Mouse (Mus musculus) ES-CJ7 (cell line): ENCODE measurements around the gene Ddx46.
"Not testable (repeated sequence)": the region's sequence is repeated elsewhere in the genome, so short reads cannot be mapped to it uniquely, and the experiment has no call there.

ENCODE experiments used
- DNase-seq: peaks from one replicate; pipeline ENCODE4 v3.0.0; 2011; ENCODE audit warnings: low read depth, low spot score

Gene Ddx46

DNA sequence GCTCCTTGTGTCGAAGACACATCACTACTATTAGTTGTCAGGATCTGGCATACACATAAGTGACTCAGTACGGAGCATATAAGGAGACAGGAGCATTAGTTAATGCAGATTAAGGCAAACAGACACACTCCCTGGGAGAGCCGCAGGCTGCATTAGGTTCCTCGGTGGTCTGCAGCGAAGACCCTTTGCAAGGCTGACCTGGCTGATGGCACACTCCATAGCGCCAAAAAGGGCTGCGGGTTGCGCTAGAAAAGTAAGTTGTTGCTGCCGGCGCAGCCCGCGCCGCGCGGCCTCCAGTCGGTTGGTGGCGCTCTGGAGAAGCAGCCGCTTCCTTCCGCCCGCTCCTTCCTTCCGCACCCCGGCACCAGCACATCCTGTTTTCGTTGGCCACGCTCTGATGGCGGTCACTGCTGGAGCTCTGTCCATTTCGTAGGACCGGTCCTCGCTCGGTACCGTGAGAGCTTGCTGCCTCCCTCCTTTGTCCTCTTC lies at the start of gene Ddx46:
TSS of gene Ddx46 (plus strand) at position 389 of the 489 bp plus-strand sequence.
- peak; percentile 90 for DNase-seq

DNA sequence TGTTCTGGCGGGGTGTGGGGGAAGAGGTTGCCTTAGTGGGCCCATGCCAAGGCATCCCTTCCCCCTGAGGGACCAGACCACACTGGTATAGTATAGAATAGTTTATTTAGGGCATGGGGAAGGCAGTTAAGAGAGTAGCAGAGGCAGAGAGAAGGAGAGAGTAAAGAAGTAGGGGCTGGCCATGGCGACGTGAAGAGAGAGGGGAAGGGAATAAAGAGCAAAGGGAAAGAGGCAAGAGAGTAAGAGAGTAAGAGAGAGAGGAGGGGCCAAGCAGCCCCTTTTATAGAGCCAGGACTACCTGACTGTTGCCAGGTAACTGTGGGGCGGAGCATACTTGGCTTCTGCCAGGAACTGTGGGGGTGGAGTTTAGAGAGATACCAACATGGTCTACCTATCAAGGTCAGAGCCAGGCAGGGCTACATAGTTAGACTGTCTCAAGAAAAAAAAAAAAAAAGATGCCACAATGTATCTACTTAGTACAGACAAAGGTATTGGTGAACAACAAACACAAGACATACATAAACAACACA lies 42.8 kb upstream of the Ddx46 start:
- peak; percentile 93 for DNase-seq

DNA sequence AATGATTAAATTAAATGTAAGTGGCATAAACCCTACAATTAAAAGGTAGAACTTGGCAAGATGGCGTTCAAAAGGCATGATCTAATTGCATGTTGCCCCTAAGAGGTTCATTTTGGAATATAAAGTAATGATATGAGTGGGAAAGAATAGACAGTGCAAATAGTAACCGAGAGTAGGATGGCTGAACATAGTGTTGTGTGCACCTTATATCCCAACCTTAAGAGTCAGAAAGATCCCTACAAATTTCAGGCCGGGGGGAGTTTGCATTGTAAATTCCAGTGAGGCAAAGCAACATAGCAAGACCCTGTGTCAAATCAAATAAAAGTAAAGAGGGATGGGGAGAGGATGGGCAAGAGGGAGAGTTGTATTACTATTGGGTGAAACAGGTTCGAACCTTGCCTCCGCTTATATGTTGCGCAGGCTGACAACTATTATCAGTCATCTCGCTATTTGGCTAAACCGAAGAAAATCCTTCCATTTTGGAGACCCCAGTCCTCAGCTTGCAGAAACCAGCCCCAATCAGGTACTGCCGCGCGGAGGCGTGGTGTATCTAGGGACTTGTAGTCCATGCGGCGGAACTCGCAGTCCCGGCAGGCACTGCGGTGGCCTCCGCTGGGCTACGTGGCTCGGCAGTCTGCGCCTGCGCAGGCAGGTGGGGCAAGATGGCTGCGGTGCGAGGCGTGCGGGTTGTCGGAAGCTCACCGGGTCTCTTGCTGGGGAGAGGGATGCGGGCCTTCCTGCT lies 42.1 kb upstream of the Ddx46 start:
- DNase-seq = peak; percentile 99

GRCm38 (mm10) chr13:55593254-55593747 lies 41.5 kb upstream of the Ddx46 start:
- DNase-seq = no peak

- no peak for DNase-seq
Observed at GRCm38 (mm10) chr13:55595375-55595774, 39.5 kb upstream of the Ddx46 start.

DNA sequence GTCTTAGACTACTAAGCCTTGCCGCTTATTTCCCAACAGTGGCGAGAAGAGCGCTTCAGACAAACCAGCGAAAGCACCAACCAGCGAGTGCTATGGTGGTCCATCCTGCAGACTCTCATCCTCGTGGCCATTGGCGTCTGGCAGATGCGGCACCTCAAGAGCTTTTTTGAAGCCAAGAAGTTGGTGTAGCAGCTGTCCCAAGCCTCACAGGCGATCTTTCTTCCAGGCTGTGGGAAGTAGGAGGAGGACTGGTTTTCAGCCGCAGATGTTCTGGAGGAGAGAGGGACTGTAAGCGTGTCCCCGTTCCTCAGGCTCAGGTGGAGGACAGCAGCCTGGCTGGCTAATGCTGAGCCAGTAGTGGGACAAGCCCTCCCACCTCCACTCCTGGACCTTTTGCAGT lies 38.0 kb upstream of the Ddx46 start:
- DNase-seq = no peak

DNA sequence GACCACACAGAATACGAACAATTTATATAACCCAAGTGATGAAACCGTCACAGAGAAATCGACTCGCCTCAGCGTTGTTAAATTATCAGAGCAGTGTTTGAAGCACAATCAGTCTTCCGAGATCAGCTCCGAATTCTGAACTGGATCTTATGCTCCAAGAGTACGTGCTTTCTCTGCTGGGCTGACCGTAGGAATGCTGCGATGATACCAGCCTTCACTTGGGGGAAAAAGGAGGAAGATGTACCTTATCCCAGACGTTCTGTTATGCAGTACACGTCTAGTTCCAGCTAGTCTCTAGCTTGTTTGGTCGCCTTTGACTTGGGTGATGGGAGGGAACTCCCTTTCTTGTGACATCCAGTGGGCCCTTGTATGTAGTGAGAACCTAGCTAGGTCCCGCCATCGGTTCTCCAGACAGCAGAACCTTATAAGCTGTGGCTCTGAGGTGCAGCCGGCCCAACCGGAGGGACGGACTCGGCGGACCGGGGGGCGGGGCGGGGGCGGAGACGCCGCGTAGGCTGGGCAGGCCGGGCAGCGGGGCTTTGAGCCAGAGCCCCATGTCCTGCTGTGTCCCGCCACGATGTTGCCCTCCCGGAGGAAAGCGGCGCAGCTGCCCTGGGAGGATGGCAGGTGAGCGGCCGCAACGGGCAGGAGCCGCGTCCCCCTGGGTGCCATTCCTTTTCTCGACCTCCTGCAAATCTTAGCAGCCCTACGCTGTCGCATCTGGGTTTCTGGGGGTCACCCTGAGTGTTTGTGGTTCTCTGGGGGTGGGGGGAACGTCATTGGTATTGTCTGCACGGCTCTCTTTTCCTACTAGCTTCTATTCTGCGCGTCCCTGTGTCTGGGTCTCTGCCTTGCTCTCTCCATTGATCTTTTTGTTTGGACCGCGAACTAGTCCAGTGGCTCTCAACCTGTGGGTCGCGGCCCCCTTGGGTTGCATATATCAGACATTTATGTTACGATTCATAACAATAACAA lies 35.0 kb upstream of the Ddx46 start, which contains the start of gene B4galt7:
TSS of gene B4galt7 (plus strand) at position 331 of the 975 bp plus-strand sequence.
- peak; percentile 71 for DNase-seq

DNA sequence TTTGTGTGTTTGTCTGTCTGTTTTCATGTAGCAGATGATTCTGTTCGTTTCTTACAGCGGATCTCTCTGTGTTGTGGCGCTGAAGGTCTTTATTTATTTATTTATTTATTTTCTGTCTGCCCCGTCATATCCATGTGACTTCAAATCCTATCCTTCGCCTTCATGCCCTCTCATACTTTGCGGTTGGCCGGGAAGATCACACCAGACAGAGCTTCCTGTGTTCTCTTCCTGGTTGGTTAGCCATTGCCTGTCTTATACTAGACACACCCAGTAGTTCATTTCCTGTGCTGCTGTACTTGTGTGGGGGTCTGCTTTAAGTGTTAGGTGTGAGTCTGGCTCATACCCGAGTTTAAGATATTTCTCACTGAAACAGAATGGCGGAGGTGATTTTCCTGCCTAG lies 34.2 kb upstream of the Ddx46 start:
- DNase-seq = no peak

GRCm38 (mm10) chr13:55601611-55602010 lies 33.2 kb upstream of the Ddx46 start:
- peak; percentile 76 for DNase-seq

- DNase-seq = no peak
Observed at GRCm38 (mm10) chr13:55604606-55605005, 30.2 kb upstream of the Ddx46 start.

DNA sequence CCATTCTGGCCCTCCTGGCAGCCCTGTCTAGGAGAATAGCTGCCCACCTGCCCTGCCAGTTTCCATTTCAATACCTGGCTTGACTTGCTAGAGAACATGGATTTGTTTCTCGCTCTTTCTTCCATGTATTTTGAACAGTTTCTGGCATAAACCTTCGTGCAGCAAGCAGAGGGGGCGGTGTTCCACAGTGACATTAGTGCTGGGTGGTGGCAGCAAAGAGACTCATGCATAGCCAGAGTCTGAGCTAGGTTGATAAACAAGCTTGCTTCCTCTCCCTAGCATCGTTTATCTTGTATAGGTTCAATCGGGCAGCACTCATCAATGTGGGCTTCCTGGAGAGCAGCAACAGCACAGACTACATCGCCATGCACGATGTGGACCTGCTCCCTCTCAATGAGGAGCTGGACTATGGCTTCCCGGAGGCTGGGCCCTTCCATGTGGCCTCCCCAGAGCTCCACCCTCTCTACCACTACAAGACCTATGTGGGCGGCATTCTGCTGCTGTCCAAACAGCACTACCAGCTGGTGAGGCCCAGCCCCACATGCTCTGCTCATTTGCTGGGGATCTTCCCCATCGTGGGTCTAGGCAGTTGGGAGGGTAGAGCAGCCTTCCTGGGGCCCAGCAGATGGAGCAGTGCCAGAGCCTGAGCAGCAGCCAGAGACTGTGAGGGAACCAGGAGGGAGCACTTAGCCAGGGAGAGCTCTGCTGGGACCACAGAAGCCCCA lies 27.8 kb upstream of the Ddx46 start:
- no peak for DNase-seq

GRCm38 (mm10) chr13:55607624-55608006 lies 27.2 kb upstream of the Ddx46 start:
- no peak for DNase-seq

- DNase-seq = no peak
Observed at GRCm38 (mm10) chr13:55611996-55612395, 22.8 kb upstream of the Ddx46 start.

DNA sequence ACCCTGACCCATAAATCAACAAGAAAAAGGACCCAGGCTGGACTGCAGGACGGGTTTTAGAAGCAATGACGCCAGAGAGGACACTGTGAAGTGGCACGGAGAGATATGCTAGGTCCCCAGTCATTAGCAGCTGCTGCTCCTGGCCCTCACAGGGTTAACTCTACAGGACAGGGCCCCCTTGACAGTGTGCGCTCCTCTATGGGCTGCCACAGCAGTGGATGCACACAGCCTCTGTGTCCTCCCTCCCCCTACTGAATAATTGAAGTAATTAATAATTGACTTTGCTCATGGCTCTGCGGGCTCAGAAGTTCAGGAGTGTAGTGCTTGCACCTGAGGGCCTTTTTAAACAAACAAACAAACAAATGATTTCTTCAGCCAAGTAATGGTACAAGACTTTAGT lies 21.4 kb upstream of the Ddx46 start:
- no peak for DNase-seq

- no peak for DNase-seq
Observed at GRCm38 (mm10) chr13:55619328-55619727, 15.5 kb upstream of the Ddx46 start.

GRCm38 (mm10) chr13:55620275-55620674 lies 14.6 kb upstream of the Ddx46 start:
- DNase-seq = no peak

DNA sequence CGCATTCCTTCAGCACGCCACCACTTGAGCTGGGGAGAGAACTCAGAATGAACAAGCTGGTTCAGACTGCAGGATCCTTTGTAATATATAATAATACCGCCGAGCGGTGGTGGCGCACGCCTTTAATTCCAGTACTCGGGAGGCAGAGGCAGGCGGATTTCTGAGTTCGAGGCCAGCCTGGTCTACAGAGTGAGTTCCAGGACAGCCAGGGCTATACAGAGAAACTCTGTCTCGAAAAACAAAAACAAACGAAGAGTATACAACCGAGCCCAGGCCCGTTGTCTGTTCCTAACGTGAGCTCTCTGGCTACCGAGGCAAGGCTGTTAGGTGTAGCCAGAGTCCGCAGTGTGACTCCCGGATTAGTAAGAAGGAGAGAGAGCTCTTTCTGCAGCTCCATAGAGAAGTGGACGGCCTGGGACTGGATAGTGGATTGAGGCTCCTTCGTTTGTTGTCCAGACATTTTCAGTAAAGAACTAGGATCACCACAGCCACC lies 12.6 kb upstream of the Ddx46 start:
- DNase-seq = not testable (repeated sequence)

- peak; percentile 92 for DNase-seq
Observed at GRCm38 (mm10) chr13:55622649-55623541, 11.9 kb upstream of the Ddx46 start, which contains the start of gene Caml. Gene Caml, plus strand, starts transcription at chr13:55623005.

DNA sequence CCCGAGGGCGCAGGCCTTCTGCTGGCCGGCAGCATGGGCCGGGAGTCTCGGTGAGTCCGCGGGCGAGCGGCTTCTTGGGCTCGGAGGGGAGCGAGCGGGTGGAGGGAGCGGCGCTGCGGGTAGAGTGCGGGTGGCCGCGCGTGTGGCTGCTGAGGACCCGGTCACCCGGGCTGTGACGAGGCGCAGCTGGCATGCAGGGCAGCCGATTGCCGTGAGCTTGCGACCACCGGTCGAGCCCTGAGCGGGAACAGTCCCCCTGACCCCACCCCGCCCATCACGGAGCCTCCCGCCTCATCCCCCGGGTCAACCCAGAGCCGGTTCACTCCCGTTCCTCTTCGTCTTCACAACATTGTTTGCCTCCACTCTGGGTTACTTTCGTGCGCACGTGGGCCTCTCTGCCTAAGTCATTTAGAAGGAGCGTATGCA lies 332 bp downstream of the Ddx46 start:
- peak; percentile 53 for DNase-seq
